In the genomic region with DNA sequence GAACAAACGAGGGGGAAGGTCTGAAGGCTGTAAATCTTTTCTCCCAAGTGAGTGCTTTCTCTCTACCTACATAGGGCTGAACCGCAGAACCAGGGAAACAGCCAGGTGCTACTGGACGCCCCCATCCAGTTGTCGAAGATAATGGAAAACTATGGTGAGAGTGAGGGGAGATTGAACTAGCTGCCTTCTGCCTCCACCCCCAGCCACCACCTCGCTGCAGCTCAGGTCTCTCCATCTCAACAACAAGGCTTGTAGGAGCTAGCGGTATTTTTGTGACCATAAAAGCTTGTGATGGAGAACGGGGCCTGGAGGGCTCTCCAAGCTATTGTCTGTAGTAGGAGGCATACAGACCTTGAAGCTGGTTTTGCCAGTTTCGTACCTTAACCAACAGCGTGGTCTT, we compare ENCODE assay signal across 9 mouse cellular contexts. TPM values are rescaled to one million over a fixed set of nuclear protein-coding genes. Genes with fewer than 3 reads are reported as not detected.
A peak's percentile ranks its signal among the peaks of the same experiment; 100 is the strongest.
DNase-seq lines count a peak whose midpoint lies in the region; ATAC-seq and TF ChIP-seq lines count a peak whose summit lies in the region.
"Had no signal": no experiment of that assay in that cellular context is flagged by ENCODE, and none has a peak within 500 bp of the region (broad histone marks: within the 10 kb centered on the region; RNA-seq: fewer than 3 reads in every experiment).

No protein-coding gene starts in this region.

- peaks cover 3% of the 10 kb centered on the region; the same call in 1 of the 2 replicates for H3K4me1 ChIP-seq in kidney, adult 2 months (ENCODE audit: control insufficient read depth, insufficient read depth, low read length)
- peaks cover 6% of the 10 kb centered on the region for H3K4me1 ChIP-seq in bone marrow macrophage, adult 2 months (ENCODE audit: control insufficient read depth, insufficient read depth, low read length)
- peaks cover 14% of the 10 kb centered on the region for H3K4me1 ChIP-seq in hindbrain, embryonic 12.5 days
- H3K4me1 ChIP-seq in midbrain, embryonic 12.5 days: peaks cover 18% of the 10 kb centered on the region

- H3K9ac ChIP-seq in hindbrain, embryonic 12.5 days: peak overlapping the region; percentile 88
- peak overlapping the region; percentile 88 for H3K9ac ChIP-seq in midbrain, embryonic 12.5 days (replicated peaks)

- no peak for ATAC-seq in hindbrain, embryonic 12.5 days (ENCODE audit: low FRiP score)
- no peak for ATAC-seq in midbrain, embryonic 12.5 days (ENCODE audit: low FRiP score, low read depth)
- ATAC-seq in CD4-positive, CD25-positive, alpha-beta regulatory T cell, adult 4 months: no peak

- TF ChIP-seq POLR2A in kidney, adult 2 months (IDR thresholded peaks at IDR 0.05; ENCODE audit: low read depth, low read length): no peak
- no peak for TF ChIP-seq POLR2A in bone marrow macrophage, adult 2 months (IDR thresholded peaks at IDR 0.05; ENCODE audit: borderline replicate concordance, low read depth, low read length)

- peak overlapping the region; percentile 78 for H3K4me3 ChIP-seq in kidney, adult 2 months (ENCODE audit: insufficient read depth, low read depth, low read length)
- H3K4me3 ChIP-seq in bone marrow macrophage, adult 2 months (ENCODE audit: insufficient read depth, low read length): peak overlapping the region; percentile 87
- peak overlapping the region; percentile 75 for H3K4me3 ChIP-seq in hindbrain, embryonic 12.5 days
- H3K4me3 ChIP-seq in midbrain, embryonic 12.5 days: peak overlapping the region; percentile 77

- no peaks in the 10 kb centered on the region; the same call in 1 of the 2 replicates for H3K36me3 ChIP-seq in kidney, adult 2 months (ENCODE audit: control insufficient read depth, insufficient read depth, low read length)
- H3K36me3 ChIP-seq in hindbrain, embryonic 12.5 days: peaks cover 61% of the 10 kb centered on the region
- H3K36me3 ChIP-seq in midbrain, embryonic 12.5 days: peaks cover 53% of the 10 kb centered on the region

- no peak overlapping the region for H3K27ac ChIP-seq in kidney, adult 2 months (ENCODE audit: insufficient read depth, low read depth, low read length)
- H3K27ac ChIP-seq in bone marrow macrophage, adult 2 months (ENCODE audit: insufficient read depth, low read depth, low read length): no peak overlapping the region
- H3K27ac ChIP-seq in hindbrain, embryonic 12.5 days: no peak overlapping the region
- H3K27ac ChIP-seq in midbrain, embryonic 12.5 days (replicated peaks): no peak overlapping the region; the same call in 1 of the 2 replicates

- DNase-seq in kidney, adult 2 months: no peak
- no peak for DNase-seq in kidney, adult 11 months
- no peak for DNase-seq in thymus, postnatal 10 days (ENCODE audit: low spot score in 2 of 2)
- DNase-seq in thymus, postnatal 36 days: no peak

- no peaks in the 10 kb centered on the region for H3K9me3 ChIP-seq in hindbrain, embryonic 12.5 days (replicated peaks)
- no peaks in the 10 kb centered on the region for H3K9me3 ChIP-seq in midbrain, embryonic 12.5 days

- H3K4me2 ChIP-seq in hindbrain, embryonic 12.5 days (replicated peaks): peak overlapping the region; percentile 82
- H3K4me2 ChIP-seq in midbrain, embryonic 12.5 days (replicated peaks): peak overlapping the region; percentile 92

- no peaks in the 10 kb centered on the region for H3K27me3 ChIP-seq in kidney, adult 2 months (replicated peaks; ENCODE audit: control insufficient read depth, insufficient read depth, low read length)
- H3K27me3 ChIP-seq in hindbrain, embryonic 12.5 days: no peaks in the 10 kb centered on the region
- H3K27me3 ChIP-seq in midbrain, embryonic 12.5 days: no peaks in the 10 kb centered on the region
- H3K27me3 ChIP-seq: Patski had no signal

- no peak for TF ChIP-seq CTCF in kidney, adult 2 months (conservative IDR thresholded peaks at IDR 0.05; ENCODE audit: insufficient read depth, insufficient read length, low read depth, low read length)
- TF ChIP-seq CTCF in bone marrow macrophage, adult 2 months (IDR thresholded peaks at IDR 0.05; ENCODE audit: low read depth, low read length): no peak

- 39% methylated on average over 9 of the region's 9 CpGs for WGBS in kidney, adult 2 months
- WGBS in hindbrain, embryonic 12.5 days: 59% methylated on average over 9 of the region's 9 CpGs
- WGBS in midbrain, embryonic 12.5 days: 54% methylated on average over 9 of the region's 9 CpGs

RNA-seq across cellular contexts. Expression of a gene that starts 0.8 kb away (rescaled TPM):
- 39.0 and 45.1 TPM in 2 replicates for polyA plus RNA-seq in kidney, adult 2 months (2012; rRNA removed)
- polyA plus RNA-seq in bone marrow macrophage, adult 2 months (2012; ENCODE audit: insufficient read depth, insufficient read length, missing spikeins): 53.5 and 74.8 TPM in 2 replicates
- polyA plus RNA-seq in hindbrain, embryonic 12.5 days (2016; fragmentation: Nextera tagmentation; extraction: Ambion mirVana): 72.7 and 76.2 TPM in 2 replicates
- polyA plus RNA-seq in midbrain, embryonic 12.5 days (2016; fragmentation: Nextera tagmentation; extraction: Ambion mirVana): 76.5 and 77.9 TPM in 2 replicates
- polyA plus RNA-seq in CD4-positive, CD25-positive, alpha-beta regulatory T cell, adult 4 months (2017; shearing (Covaris generic)): 10 to 100 TPM; 74.2 to 95.0 TPM

RNA-seq across cellular contexts. Expression of a gene that starts 13.9 kb away (rescaled TPM):
- 639 and 682 TPM in 2 replicates for polyA plus RNA-seq in kidney, adult 2 months (2012; rRNA removed)
- polyA plus RNA-seq in bone marrow macrophage, adult 2 months (2012; ENCODE audit: insufficient read depth, insufficient read length, missing spikeins): 348 and 391 TPM in 2 replicates
- polyA plus RNA-seq in hindbrain, embryonic 12.5 days (2016; fragmentation: Nextera tagmentation; extraction: Ambion mirVana): 901 and 915 TPM in 2 replicates
- polyA plus RNA-seq in midbrain, embryonic 12.5 days (2016; fragmentation: Nextera tagmentation; extraction: Ambion mirVana): 906 and 914 TPM in 2 replicates
- polyA plus RNA-seq in CD4-positive, CD25-positive, alpha-beta regulatory T cell, adult 4 months (2017; shearing (Covaris generic)): 100 to 1,000 TPM; 452 to 618 TPM

RNA-seq across cellular contexts. Expression of a gene that starts 32.4 kb away (rescaled TPM):
- 33.5 and 37.4 TPM in 2 replicates for polyA plus RNA-seq in kidney, adult 2 months (2012; rRNA removed)
- polyA plus RNA-seq in bone marrow macrophage, adult 2 months (2012; ENCODE audit: insufficient read depth, insufficient read length, missing spikeins): 26.8 and 30.4 TPM in 2 replicates
- polyA plus RNA-seq in hindbrain, embryonic 12.5 days (2016; fragmentation: Nextera tagmentation; extraction: Ambion mirVana): 51.6 and 60.5 TPM in 2 replicates
- 49.1 and 52.6 TPM in 2 replicates for polyA plus RNA-seq in midbrain, embryonic 12.5 days (2016; fragmentation: Nextera tagmentation; extraction: Ambion mirVana)
- 10 to 100 TPM; 14.7 to 17.8 TPM for polyA plus RNA-seq in CD4-positive, CD25-positive, alpha-beta regulatory T cell, adult 4 months (2017; shearing (Covaris generic))

RNA-seq across cellular contexts. Expression of a gene that starts 40.1 kb away (rescaled TPM):
- polyA plus RNA-seq in kidney, adult 2 months (2012; rRNA removed): 0.14 and 0.33 TPM in 2 replicates
- polyA plus RNA-seq in bone marrow macrophage, adult 2 months (2012; ENCODE audit: insufficient read depth, insufficient read length, missing spikeins): not detected in 2 replicates
- polyA plus RNA-seq in hindbrain, embryonic 12.5 days (2016; fragmentation: Nextera tagmentation; extraction: Ambion mirVana): 8.8 and 11.0 TPM in 2 replicates
- 6.0 and 7.5 TPM in 2 replicates for polyA plus RNA-seq in midbrain, embryonic 12.5 days (2016; fragmentation: Nextera tagmentation; extraction: Ambion mirVana)
- polyA plus RNA-seq in CD4-positive, CD25-positive, alpha-beta regulatory T cell, adult 4 months (2017; shearing (Covaris generic)): under 1 TPM in 1 of 2 experiments, not detected in 1; 0.16 TPM

RNA-seq across cellular contexts. Expression of a gene that starts 50.5 kb away (rescaled TPM):
- polyA plus RNA-seq in kidney, adult 2 months (2012; rRNA removed): 30.4 and 33.9 TPM in 2 replicates
- 23.9 and 25.9 TPM in 2 replicates for polyA plus RNA-seq in bone marrow macrophage, adult 2 months (2012; ENCODE audit: insufficient read depth, insufficient read length, missing spikeins)
- 118 and 127 TPM in 2 replicates for polyA plus RNA-seq in hindbrain, embryonic 12.5 days (2016; fragmentation: Nextera tagmentation; extraction: Ambion mirVana)
- polyA plus RNA-seq in midbrain, embryonic 12.5 days (2016; fragmentation: Nextera tagmentation; extraction: Ambion mirVana): 120 and 136 TPM in 2 replicates
- 10 to 100 TPM; 12.0 to 16.3 TPM for polyA plus RNA-seq in CD4-positive, CD25-positive, alpha-beta regulatory T cell, adult 4 months (2017; shearing (Covaris generic))
